Mouse (Mus musculus): ENCODE data around the gene Lhfp. TPM values are rescaled to one million over a fixed set of nuclear protein-coding genes. Genes with fewer than 3 reads are reported as not detected.
A peak's percentile ranks its signal among the peaks of the same experiment; 100 is the strongest.

The Lhfp gene
- polyA plus RNA-seq, 1 experiment from 2014 or later, result 39.9 TPM

DNA sequence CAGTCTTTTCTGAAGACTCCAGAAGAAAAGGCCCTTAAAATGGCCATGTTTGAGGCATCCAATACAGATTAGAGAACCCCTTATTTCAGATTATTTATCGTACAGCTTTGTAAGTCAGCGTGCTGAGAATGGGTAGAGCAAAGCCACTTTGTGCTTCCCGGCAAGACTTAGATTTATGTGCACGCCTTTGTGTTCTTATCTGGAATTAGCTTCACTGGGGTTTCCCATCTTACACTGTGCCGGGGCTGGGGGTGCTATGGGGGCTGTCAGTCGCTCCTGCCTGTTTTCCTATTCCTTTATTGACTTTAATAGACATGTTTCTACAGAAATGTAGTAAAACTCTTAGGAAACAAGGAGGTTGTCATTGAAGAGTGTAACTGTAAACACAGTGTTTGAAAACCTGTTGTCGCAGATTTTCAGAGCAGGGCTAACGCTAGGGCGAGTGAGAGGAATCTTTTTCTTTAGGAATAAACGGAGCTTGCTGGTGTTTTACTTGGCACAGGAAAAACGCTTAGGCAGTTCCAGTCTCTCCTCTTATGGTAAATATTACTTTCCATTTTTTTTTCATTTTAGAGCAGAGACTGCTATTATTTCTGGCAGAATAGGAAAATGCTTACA, 3.5 kb downstream of the Lhfp start:
- peak overlapping the region; percentile 20 for H3K4me3 ChIP-seq (ENCODE audit: low read depth, low read length)
- H3K4me1 ChIP-seq (replicated peaks; ENCODE audit: control insufficient read depth, insufficient read depth, low read length), result peaks cover 9% of the 10 kb centered on the region; the same call in 1 of the 2 replicates
- H3K4me2 ChIP-seq (ENCODE audit: low read length), result peak overlapping the region; percentile 66
- DNase-seq (ENCODE audit: low spot score) (no peak), ATAC-seq (replicated peaks; ENCODE audit: low FRiP score, low TSS enrichment, low read depth) (no peak)
- peak overlapping the region; percentile 62 for H3K27ac ChIP-seq (ENCODE audit: low read depth)
- peak overlapping the region; percentile 20; the same call in 1 of the 2 replicates for H3K9ac ChIP-seq (ENCODE audit: low read length)
- peaks cover 14% of the 10 kb centered on the region; the same call in 1 of the 2 replicates for H3K27me3 ChIP-seq (replicated peaks; ENCODE audit: control insufficient read depth, insufficient read depth, low read length)
- H3K36me3 ChIP-seq (ENCODE audit: control insufficient read depth, insufficient read depth, low read length), result no peaks in the 10 kb centered on the region
- no peaks in the 10 kb centered on the region for H3K9me3 ChIP-seq (ENCODE audit: control insufficient read depth, low read length)
- 43% methylated on average over 11 of the region's 11 CpGs for WGBS

DNA sequence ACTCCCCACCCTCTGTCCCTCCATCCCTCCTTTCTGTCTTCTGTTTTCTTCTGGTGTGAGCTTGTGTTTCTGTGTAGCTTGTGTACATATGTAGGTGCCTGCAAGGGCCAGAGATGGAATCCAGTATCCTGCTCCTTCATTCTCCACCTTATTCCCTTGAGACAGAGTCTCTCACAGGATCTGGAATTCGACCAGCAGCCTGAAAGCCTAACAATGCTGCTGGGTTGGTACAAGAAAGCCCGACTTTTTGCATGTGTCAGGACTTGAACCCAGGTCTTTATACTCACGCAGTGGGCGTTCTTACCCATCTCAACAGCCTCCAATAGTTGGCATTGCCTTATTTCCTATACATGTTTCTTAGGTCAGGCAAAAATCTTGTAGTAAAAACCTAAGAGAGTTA, 4.4 kb downstream of the Lhfp start:
- H3K4me1 ChIP-seq (replicated peaks; ENCODE audit: control insufficient read depth, insufficient read depth, low read length), result peaks cover 9% of the 10 kb centered on the region; the same call in 1 of the 2 replicates
- H3K9me3 ChIP-seq (ENCODE audit: control insufficient read depth, low read length), result no peaks in the 10 kb centered on the region
- peaks cover 8% of the 10 kb centered on the region; the same call in 1 of the 2 replicates for H3K27me3 ChIP-seq (replicated peaks; ENCODE audit: control insufficient read depth, insufficient read depth, low read length)
- no peak for ATAC-seq (replicated peaks; ENCODE audit: low FRiP score, low TSS enrichment, low read depth)
- no peaks in the 10 kb centered on the region for H3K36me3 ChIP-seq (ENCODE audit: control insufficient read depth, insufficient read depth, low read length)
- DNase-seq (ENCODE audit: low spot score), result no peak
- 0 out of 2 replicates have a peak overlapping the region, but pooled peaks have one; percentile 13 for H3K4me2 ChIP-seq (ENCODE audit: low read length)
- H3K9ac ChIP-seq (ENCODE audit: low read length), result no peak overlapping the region
- 86% methylated on average over 4 of the region's 4 CpGs for WGBS
- no peak overlapping the region for H3K27ac ChIP-seq (ENCODE audit: low read depth)
- no peak overlapping the region for H3K4me3 ChIP-seq (ENCODE audit: low read depth, low read length)

DNA sequence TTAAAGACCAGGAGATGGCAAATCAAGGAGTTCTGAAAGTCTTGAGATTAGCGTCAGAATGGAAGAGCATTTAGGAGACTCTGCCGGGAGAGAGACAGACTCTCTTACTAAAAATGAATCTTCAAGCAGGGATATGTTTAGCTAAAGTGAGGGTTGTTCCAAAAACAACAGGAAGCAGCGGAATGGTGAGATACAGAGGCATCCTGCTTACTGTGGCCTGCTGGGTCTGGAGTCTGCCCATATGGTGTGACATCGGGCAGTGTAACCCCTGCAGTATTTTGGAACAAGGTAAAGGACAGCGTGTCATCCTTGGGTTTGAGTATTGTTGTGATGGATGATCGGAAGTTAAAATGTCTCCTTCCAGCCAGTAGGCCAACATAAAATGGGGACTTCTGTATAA, 5.0 kb downstream of the Lhfp start:
- ATAC-seq (replicated peaks; ENCODE audit: low FRiP score, low TSS enrichment, low read depth), result no peak
- peaks cover 7% of the 10 kb centered on the region; the same call in 1 of the 2 replicates for H3K27me3 ChIP-seq (replicated peaks; ENCODE audit: control insufficient read depth, insufficient read depth, low read length)
- H3K9ac ChIP-seq (ENCODE audit: low read length), result no peak overlapping the region
- H3K4me3 ChIP-seq (ENCODE audit: low read depth, low read length), result no peak overlapping the region
- peaks cover 9% of the 10 kb centered on the region; the same call in 1 of the 2 replicates for H3K4me1 ChIP-seq (replicated peaks; ENCODE audit: control insufficient read depth, insufficient read depth, low read length)
- WGBS, result 76% methylated on average over 6 of the region's 6 CpGs
- DNase-seq (ENCODE audit: low spot score), result no peak
- no peak overlapping the region for H3K27ac ChIP-seq (ENCODE audit: low read depth)
- H3K36me3 ChIP-seq (ENCODE audit: control insufficient read depth, insufficient read depth, low read length), result no peaks in the 10 kb centered on the region
- 0 out of 2 replicates have a peak overlapping the region, but pooled peaks have one; percentile 13 for H3K4me2 ChIP-seq (ENCODE audit: low read length)
- no peaks in the 10 kb centered on the region for H3K9me3 ChIP-seq (ENCODE audit: control insufficient read depth, low read length)

DNA sequence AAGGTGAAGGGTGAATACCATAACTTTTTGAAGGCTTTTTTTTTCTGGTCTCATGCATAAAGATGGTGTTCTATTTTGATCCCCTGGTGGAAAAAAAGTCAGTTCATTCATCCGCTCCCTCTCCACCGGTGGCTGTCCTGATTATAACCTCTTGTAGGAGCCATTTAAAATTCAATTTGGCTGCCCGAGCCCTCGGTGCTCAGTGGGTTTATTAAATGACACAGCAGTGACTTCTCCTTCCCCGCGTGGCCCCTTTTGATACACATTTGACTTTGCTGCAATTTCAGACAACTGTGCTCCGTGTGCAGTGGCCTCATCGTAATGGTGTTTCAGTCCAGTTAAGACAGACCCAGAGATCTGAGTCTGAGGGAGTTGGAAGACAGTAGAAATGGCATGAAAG, 11.1 kb downstream of the Lhfp start:
- Histone ChIP-seq H3K9me3 (ENCODE audit: control insufficient read depth, low read length) (no peaks in the 10 kb centered on the region), H3K4me1 (replicated peaks; ENCODE audit: control insufficient read depth, insufficient read depth, low read length) (no peaks in the 10 kb centered on the region), H3K4me3 (ENCODE audit: low read depth, low read length) (no peak overlapping the region), H3K27ac (ENCODE audit: low read depth) (no peak overlapping the region), H3K9ac (ENCODE audit: low read length) (no peak overlapping the region), H3K36me3 (ENCODE audit: control insufficient read depth, insufficient read depth, low read length) (no peaks in the 10 kb centered on the region), H3K27me3 (replicated peaks; ENCODE audit: control insufficient read depth, insufficient read depth, low read length) (no peaks in the 10 kb centered on the region), H3K4me2 (ENCODE audit: low read length) (no peak overlapping the region)
- DNase-seq (ENCODE audit: low spot score), result no peak
- WGBS, result 78% methylated on average over 8 of the region's 8 CpGs
- no peak for ATAC-seq (replicated peaks; ENCODE audit: low FRiP score, low TSS enrichment, low read depth)

DNA sequence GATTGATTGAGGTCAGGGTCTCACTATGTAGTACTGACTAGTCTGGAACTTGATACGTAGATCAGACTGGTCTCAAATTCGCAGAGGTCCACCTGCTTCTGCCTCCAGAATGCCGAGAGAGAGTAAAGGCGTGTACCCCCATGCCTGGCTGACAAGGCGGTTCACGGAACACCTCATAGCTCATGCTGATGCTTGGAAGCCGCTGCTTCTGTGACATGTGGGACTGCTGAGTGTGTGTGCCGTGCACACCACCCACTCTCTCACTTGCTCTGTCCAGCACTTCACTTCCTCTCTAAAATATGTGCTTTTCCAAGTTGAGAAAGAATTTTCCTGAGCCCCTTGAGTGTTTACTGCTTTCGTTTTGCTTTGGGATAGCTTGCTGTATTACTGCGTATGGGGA, 15.1 kb downstream of the Lhfp start:
- ATAC-seq (replicated peaks; ENCODE audit: low FRiP score, low TSS enrichment, low read depth) (no peak), DNase-seq (ENCODE audit: low spot score) (no peak)
- Histone ChIP-seq H3K9me3 (ENCODE audit: control insufficient read depth, low read length) (no peaks in the 10 kb centered on the region), H3K9ac (ENCODE audit: low read length) (no peak overlapping the region), H3K36me3 (ENCODE audit: control insufficient read depth, insufficient read depth, low read length) (no peaks in the 10 kb centered on the region), H3K4me2 (ENCODE audit: low read length) (no peak overlapping the region), H3K4me3 (ENCODE audit: low read depth, low read length) (no peak overlapping the region), H3K27ac (ENCODE audit: low read depth) (no peak overlapping the region), H3K27me3 (replicated peaks; ENCODE audit: control insufficient read depth, insufficient read depth, low read length) (no peaks in the 10 kb centered on the region), H3K4me1 (replicated peaks; ENCODE audit: control insufficient read depth, insufficient read depth, low read length) (peaks cover 16% of the 10 kb centered on the region)
- 71% methylated on average over 10 of the region's 10 CpGs for WGBS

DNA sequence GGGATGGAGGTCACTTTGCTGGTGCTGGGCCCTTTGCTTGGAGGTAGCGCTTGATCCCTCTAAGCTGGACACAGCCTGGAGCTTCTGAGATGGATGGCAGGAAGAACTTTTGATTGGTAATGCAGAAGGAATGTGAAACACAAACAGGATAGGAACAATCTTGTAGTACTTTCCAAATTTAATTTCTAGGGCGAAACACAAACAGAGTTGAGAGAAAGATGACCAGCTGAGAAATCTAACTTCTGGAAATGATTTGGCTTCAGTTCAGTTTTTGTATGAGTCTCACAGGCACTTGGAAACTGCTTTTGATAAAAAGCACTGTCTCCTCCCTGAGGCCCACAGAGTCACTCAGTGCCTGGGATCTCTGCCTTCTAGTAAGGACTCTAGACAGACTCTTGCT, 18.6 kb downstream of the Lhfp start:
- no peak for ATAC-seq (replicated peaks; ENCODE audit: low FRiP score, low TSS enrichment, low read depth)
- 32% methylated on average over 2 of the region's 2 CpGs for WGBS
- H3K4me2 ChIP-seq (ENCODE audit: low read length), result no peak overlapping the region
- no peak for DNase-seq (ENCODE audit: low spot score)
- H3K4me3 ChIP-seq (ENCODE audit: low read depth, low read length), result no peak overlapping the region
- no peaks in the 10 kb centered on the region for H3K36me3 ChIP-seq (ENCODE audit: control insufficient read depth, insufficient read depth, low read length)
- no peak overlapping the region for H3K9ac ChIP-seq (ENCODE audit: low read length)
- H3K27ac ChIP-seq (ENCODE audit: low read depth), result peak overlapping the region; percentile 78
- no peaks in the 10 kb centered on the region for H3K9me3 ChIP-seq (ENCODE audit: control insufficient read depth, low read length)
- H3K27me3 ChIP-seq (replicated peaks; ENCODE audit: control insufficient read depth, insufficient read depth, low read length), result no peaks in the 10 kb centered on the region
- peaks cover 18% of the 10 kb centered on the region for H3K4me1 ChIP-seq (replicated peaks; ENCODE audit: control insufficient read depth, insufficient read depth, low read length)

DNA sequence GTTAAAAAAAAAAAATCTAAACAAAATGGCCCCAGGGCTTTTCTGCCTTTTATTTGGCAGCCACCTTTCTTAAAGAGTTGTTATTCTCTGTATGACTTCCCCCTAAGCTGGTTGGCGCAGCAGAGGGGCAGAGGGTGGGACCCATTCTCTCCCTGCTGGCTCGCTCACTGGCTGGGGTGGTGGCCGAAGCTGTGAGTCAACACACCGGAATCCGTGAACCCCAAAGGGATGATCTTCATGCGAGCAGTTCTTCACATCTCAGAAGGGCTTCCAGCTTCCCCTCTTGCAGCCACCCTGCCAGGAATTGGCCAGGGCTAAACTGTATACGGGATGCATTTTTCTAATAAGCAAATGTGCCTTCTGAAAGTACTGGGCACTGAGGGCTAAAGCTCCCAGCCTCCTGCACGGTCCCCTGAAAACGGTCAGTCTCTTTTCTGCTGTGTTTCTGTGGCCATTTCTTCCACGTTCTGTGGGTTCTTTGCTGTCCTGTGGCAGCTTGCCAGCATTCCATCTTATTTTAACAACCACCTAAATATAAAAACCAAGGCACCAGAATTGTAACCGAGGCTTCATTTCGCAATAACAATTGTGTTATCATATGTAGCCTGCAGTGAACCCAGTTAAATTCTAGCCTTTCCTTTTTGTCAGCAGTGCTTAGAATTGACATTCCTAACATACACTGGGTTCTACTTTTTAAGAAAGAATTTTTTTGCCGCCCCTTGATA, 22.3 kb downstream of the Lhfp start:
- no peaks in the 10 kb centered on the region for H3K27me3 ChIP-seq (replicated peaks; ENCODE audit: control insufficient read depth, insufficient read depth, low read length)
- no peak overlapping the region for H3K4me3 ChIP-seq (ENCODE audit: low read depth, low read length)
- 52% methylated on average over 13 of the region's 13 CpGs for WGBS
- no peak overlapping the region for H3K9ac ChIP-seq (ENCODE audit: low read length)
- H3K9me3 ChIP-seq (ENCODE audit: control insufficient read depth, low read length), result no peaks in the 10 kb centered on the region
- H3K4me2 ChIP-seq (ENCODE audit: low read length), result no peak overlapping the region
- H3K27ac ChIP-seq (ENCODE audit: low read depth), result no peak overlapping the region
- ATAC-seq (replicated peaks; ENCODE audit: low FRiP score, low TSS enrichment, low read depth) (no peak), DNase-seq (ENCODE audit: low spot score) (no peak)
- no peaks in the 10 kb centered on the region for H3K36me3 ChIP-seq (ENCODE audit: control insufficient read depth, insufficient read depth, low read length)
- H3K4me1 ChIP-seq (replicated peaks; ENCODE audit: control insufficient read depth, insufficient read depth, low read length), result peaks cover 18% of the 10 kb centered on the region

DNA sequence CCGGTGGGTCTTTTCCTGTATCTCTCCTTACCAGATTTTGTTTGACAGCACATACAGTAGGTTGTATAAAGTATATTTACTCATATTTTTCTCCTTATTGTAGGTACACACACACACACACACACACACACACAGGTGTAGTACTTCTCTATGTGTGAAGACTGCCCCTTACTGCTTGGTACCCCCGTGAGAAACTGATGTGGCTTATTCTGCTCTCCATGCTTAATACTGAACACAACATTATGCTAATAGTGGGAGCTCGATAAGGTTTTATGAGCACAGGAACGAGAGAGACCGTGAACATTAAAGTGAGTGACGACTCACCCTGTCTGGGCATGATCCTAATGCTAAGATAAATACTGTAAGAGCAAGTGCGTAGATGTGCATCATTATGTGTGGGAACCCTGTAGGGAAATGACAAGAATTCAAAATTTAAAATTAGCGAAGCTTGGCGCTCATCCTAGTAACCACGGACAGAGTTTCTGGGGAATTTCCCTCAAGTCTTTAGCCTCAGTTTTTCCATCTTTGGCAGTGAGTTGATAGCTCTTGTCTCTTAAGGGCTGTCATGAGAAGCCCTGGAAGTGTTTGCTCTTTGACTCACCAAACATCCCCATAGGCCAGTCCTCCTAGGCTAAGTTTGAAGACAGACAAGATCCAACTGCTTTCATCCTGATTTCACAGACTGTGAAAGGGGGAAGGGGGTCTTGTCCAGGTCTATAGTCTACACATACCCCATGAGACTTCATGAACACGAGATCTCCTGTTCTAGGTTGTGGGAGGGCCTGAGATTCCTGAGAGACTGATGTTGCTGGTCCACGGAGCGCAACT, 24.2 kb downstream of the Lhfp start:
- H3K27ac ChIP-seq (ENCODE audit: low read depth), result no peak overlapping the region
- WGBS, result 79% methylated on average over 13 of the region's 13 CpGs
- H3K4me1 ChIP-seq (replicated peaks; ENCODE audit: control insufficient read depth, insufficient read depth, low read length), result peaks cover 4% of the 10 kb centered on the region; the same call in 1 of the 2 replicates
- H3K27me3 ChIP-seq (replicated peaks; ENCODE audit: control insufficient read depth, insufficient read depth, low read length), result no peaks in the 10 kb centered on the region
- no peak overlapping the region for H3K4me2 ChIP-seq (ENCODE audit: low read length)
- no peak overlapping the region for H3K4me3 ChIP-seq (ENCODE audit: low read depth, low read length)
- no peaks in the 10 kb centered on the region for H3K9me3 ChIP-seq (ENCODE audit: control insufficient read depth, low read length)
- no peaks in the 10 kb centered on the region for H3K36me3 ChIP-seq (ENCODE audit: control insufficient read depth, insufficient read depth, low read length)
- no peak overlapping the region for H3K9ac ChIP-seq (ENCODE audit: low read length)
- no peak for DNase-seq (ENCODE audit: low spot score)
- ATAC-seq (replicated peaks; ENCODE audit: low FRiP score, low TSS enrichment, low read depth), result no peak
